Mouse (Mus musculus) lung, adult 2 months (tissue): ENCODE data around the gene Mipol1.

ENCODE experiments used
- CTCF ChIP-seq: fragments of 200-500 bp; IDR thresholded peaks from 2 replicates; pipeline ENCODE4 v1.5.1; 2011; ENCODE audit warnings: mild to moderate bottlenecking, low read length, control low read depth; ENCODE audit not compliant: insufficient read depth
- POLR2A ChIP-seq: fragments of 200-500 bp; IDR thresholded peaks from 2 replicates; pipeline ENCODE4 v1.6.1; 2011; ENCODE audit warnings: low read depth, mild to moderate bottlenecking, control low read depth, low read length, borderline replicate concordance; ENCODE audit errors: extremely low read depth

DNA sequence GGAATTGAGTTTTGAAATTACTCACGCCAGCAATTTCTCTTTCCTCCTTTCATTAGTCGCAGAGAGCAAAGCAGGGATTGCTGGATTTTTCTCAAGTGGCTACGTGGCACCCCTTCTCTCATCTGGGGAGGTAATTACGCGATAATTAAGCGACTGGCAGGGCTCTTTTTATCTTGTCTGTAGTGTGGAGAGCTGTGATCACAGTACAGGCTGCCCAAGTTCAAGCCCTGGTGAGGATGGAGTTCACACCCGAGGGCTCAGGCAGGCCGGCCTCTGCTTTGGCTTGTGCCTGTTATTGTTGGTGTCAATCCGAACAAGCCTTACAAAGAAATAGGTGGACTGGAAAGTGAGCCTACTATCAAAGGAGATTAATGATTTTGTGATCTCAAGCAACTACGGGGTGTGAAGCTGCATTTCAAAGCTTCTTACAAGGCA, 309.3 kb downstream of the Mipol1 start:
- no peak for TF ChIP-seq POLR2A
- TF ChIP-seq CTCF = no peak
